Mouse (Mus musculus): ENCODE measurements around the gene Neurl1a. TPM values are rescaled to one million over a fixed set of nuclear protein-coding genes. Genes with fewer than 3 reads are reported as not detected.

The Neurl1a gene
- polyA plus RNA-seq, 1 experiment from 2014 or later: 1.1 TPM

- Histone ChIP-seq H3K27me3 (no peaks in the 10 kb centered on the region), H3K9me3 (replicated peaks) (no peaks in the 10 kb centered on the region), H3K9ac (no peak overlapping the region), H3K4me1 (replicated peaks) (no peaks in the 10 kb centered on the region), H3K36me3 (no peaks in the 10 kb centered on the region), H3K4me2 (no peak overlapping the region), H3K4me3 (replicated peaks) (no peak overlapping the region), H3K27ac (no peak overlapping the region)
- DNase-seq (no peak), ATAC-seq (ENCODE audit: low read depth) (no peak)
- 66% methylated on average over 11 of the region's 11 CpGs for WGBS (ENCODE audit: insufficient replicate concordance)
Measured at GRCm38 (mm10) chr19:47188515-47189128, 10.0 kb downstream of the Neurl1a start.

- Histone ChIP-seq H3K9me3 (replicated peaks) (no peaks in the 10 kb centered on the region), H3K36me3 (no peaks in the 10 kb centered on the region), H3K4me2 (no peak overlapping the region), H3K27ac (no peak overlapping the region), H3K4me3 (replicated peaks) (no peak overlapping the region), H3K27me3 (no peaks in the 10 kb centered on the region), H3K9ac (no peak overlapping the region), H3K4me1 (replicated peaks) (no peaks in the 10 kb centered on the region)
- DNase-seq: no peak
- ATAC-seq (ENCODE audit: low read depth): no peak
- WGBS (ENCODE audit: insufficient replicate concordance): 76% methylated on average over 5 of the region's 5 CpGs
Measured at GRCm38 (mm10) chr19:47192158-47192557, 13.5 kb downstream of the Neurl1a start.

DNA sequence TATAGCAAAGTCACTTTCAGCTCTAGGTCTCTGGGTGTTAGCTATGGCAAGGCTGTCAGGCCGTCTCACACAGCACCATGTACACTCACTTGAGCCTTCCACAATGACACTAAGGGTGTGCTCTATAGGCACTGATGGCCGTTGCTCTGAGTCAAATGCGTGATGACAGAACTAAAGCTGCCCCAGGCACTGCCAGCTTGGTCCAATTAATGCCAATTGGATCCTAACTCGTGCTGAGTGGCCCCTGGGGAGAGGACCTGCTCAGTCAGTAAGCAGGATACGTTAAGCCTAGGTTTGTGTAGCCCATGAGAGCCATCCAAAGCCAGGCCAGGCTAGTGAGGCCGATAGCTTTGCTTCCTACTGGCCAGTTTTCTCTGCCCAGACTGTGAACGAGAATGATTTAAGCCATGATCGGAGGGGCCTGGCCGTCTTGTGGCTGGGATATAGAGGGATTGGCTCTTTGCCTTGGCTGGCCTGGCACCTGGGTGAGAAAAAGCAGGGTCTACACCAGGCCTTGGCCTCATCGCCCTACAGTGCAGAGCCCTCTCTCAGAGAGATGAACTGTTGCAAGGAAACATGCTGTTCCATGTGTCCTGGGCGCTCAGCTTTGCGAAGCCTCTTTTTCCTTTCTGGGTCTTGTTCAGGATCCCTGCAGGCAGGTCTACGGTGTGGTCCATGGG, 20.2 kb downstream of the Neurl1a start:
- H3K9ac ChIP-seq: no peak overlapping the region
- H3K4me1 ChIP-seq (replicated peaks): no peaks in the 10 kb centered on the region
- no peak overlapping the region for H3K27ac ChIP-seq
- no peak for ATAC-seq (ENCODE audit: low read depth)
- no peak overlapping the region for H3K4me2 ChIP-seq
- DNase-seq: no peak
- H3K27me3 ChIP-seq: no peaks in the 10 kb centered on the region
- H3K4me3 ChIP-seq (replicated peaks): no peak overlapping the region
- WGBS (ENCODE audit: insufficient replicate concordance): 72% methylated on average over 13 of the region's 13 CpGs
- no peaks in the 10 kb centered on the region for H3K9me3 ChIP-seq (replicated peaks)
- H3K36me3 ChIP-seq: no peaks in the 10 kb centered on the region

DNA sequence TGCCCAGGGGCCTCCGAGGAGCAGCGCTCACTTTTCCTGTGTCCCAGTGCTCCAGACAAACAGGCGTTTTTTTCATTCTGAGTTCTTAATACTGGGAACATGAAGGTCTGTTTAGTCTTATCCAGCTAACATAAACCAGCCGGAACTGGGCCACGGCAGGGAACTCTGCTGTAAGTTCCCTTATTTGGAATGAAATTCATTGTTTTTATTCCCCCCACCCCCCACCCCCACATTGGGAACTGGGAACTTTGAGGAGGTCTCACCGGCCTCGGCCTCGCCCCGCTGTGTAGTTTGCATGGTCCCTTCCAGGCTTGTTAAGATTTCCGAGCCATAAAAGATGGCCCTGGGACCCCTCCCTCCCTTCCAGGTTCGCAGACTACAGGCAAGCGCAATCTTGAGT, 23.4 kb downstream of the Neurl1a start:
- Histone ChIP-seq H3K27me3 (no peaks in the 10 kb centered on the region), H3K9me3 (replicated peaks) (no peaks in the 10 kb centered on the region), H3K9ac (no peak overlapping the region), H3K4me2 (no peak overlapping the region), H3K4me3 (replicated peaks) (no peak overlapping the region), H3K36me3 (no peaks in the 10 kb centered on the region), H3K4me1 (replicated peaks) (no peaks in the 10 kb centered on the region), H3K27ac (no peak overlapping the region)
- DNase-seq (no peak), ATAC-seq (ENCODE audit: low read depth) (no peak)
- WGBS (ENCODE audit: insufficient replicate concordance): 58% methylated on average over 12 of the region's 12 CpGs

GRCm38 (mm10) chr19:47202429-47202828, 23.8 kb downstream of the Neurl1a start:
- ATAC-seq (ENCODE audit: low read depth): no peak
- H3K27me3 ChIP-seq: no peaks in the 10 kb centered on the region

GRCm38 (mm10) chr19:47203042-47203441, 24.4 kb downstream of the Neurl1a start:
- Histone ChIP-seq H3K9me3 (replicated peaks) (no peaks in the 10 kb centered on the region), H3K4me2 (no peak overlapping the region), H3K4me1 (replicated peaks) (no peaks in the 10 kb centered on the region), H3K27ac (no peak overlapping the region), H3K36me3 (no peaks in the 10 kb centered on the region), H3K27me3 (no peaks in the 10 kb centered on the region), H3K4me3 (replicated peaks) (no peak overlapping the region), H3K9ac (no peak overlapping the region)
- DNase-seq (no peak), ATAC-seq (ENCODE audit: low read depth) (no peak)
- WGBS (ENCODE audit: insufficient replicate concordance): 84% methylated on average over 6 of the region's 6 CpGs

More at GRCm38 (mm10) chr19:47202429-47202828, 23.8 kb downstream of the Neurl1a start:
- Histone ChIP-seq H3K36me3 (no peaks in the 10 kb centered on the region), H3K9ac (no peak overlapping the region), H3K4me3 (replicated peaks) (no peak overlapping the region), H3K4me2 (no peak overlapping the region), H3K27ac (no peak overlapping the region), H3K4me1 (replicated peaks) (no peaks in the 10 kb centered on the region), H3K9me3 (replicated peaks) (no peaks in the 10 kb centered on the region)
- WGBS (ENCODE audit: insufficient replicate concordance): 59% methylated on average over 6 of the region's 6 CpGs
- no peak for DNase-seq

DNA sequence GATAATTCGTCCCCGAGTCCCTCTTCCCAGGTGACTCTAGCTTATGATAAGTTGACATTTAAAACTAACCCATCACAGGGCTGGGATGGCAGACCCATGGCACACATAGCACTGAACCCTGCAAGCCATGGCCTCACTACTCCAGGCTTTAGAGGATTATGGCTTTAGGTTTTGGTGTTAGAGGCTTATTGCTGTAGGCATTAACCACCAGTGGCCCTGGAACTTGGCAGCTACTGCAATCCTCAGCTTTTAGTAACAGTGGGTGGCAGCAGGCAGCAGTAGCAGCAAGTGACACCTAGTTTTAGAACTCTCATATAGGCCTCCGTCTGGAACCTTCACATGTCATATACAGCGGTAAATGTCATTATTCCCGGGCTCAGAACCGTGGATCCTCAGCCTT, 26.0 kb downstream of the Neurl1a start:
- no peak for ATAC-seq (ENCODE audit: low read depth)
- no peak overlapping the region for H3K4me2 ChIP-seq
- no peaks in the 10 kb centered on the region for H3K36me3 ChIP-seq
- no peaks in the 10 kb centered on the region for H3K4me1 ChIP-seq (replicated peaks)
- H3K9me3 ChIP-seq (replicated peaks): no peaks in the 10 kb centered on the region
- H3K9ac ChIP-seq: no peak overlapping the region
- no peaks in the 10 kb centered on the region for H3K27me3 ChIP-seq
- WGBS (ENCODE audit: insufficient replicate concordance): 64% methylated on average over 6 of the region's 6 CpGs
- no peak for DNase-seq
- no peak overlapping the region for H3K27ac ChIP-seq
- H3K4me3 ChIP-seq (replicated peaks): no peak overlapping the region

- H3K4me3 ChIP-seq (replicated peaks): no peak overlapping the region
- 46% methylated on average over 1 of the region's 1 CpGs for WGBS (ENCODE audit: insufficient replicate concordance)
- no peaks in the 10 kb centered on the region for H3K27me3 ChIP-seq
- no peaks in the 10 kb centered on the region for H3K36me3 ChIP-seq
- no peak overlapping the region for H3K27ac ChIP-seq
- no peak overlapping the region for H3K9ac ChIP-seq
- no peaks in the 10 kb centered on the region for H3K4me1 ChIP-seq (replicated peaks)
- H3K9me3 ChIP-seq (replicated peaks): no peaks in the 10 kb centered on the region
- no peak overlapping the region for H3K4me2 ChIP-seq
- no peak for DNase-seq
- no peak for ATAC-seq (ENCODE audit: low read depth)
Measured at GRCm38 (mm10) chr19:47206126-47206525, 27.5 kb downstream of the Neurl1a start.

DNA sequence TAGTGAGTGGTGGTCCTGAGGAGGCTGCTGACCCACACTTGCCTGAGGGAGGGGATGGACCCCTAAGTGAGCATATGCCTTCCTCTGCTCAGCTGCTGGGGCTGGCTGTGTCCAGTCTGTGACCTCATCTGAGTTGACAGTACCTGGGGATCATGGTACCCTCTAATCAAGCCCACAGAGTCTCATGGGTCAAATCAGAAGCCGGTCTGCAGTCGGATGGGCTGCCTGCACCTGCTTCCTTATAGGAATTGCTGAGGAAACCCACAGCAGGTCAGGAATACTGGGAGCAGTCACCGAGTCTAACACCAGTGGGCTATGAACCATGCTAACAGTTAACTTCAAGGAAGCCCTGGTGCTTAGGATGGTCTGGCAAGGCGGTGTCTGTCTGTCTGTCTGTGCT, 31.8 kb downstream of the Neurl1a start:
- Histone ChIP-seq H3K4me3 (replicated peaks) (no peak overlapping the region), H3K4me2 (no peak overlapping the region), H3K9me3 (replicated peaks) (no peaks in the 10 kb centered on the region), H3K27me3 (no peaks in the 10 kb centered on the region), H3K9ac (no peak overlapping the region), H3K36me3 (no peaks in the 10 kb centered on the region), H3K4me1 (replicated peaks) (no peaks in the 10 kb centered on the region), H3K27ac (no peak overlapping the region)
- ATAC-seq (ENCODE audit: low read depth) (no peak), DNase-seq (no peak)
- WGBS (ENCODE audit: insufficient replicate concordance): 73% methylated on average over 4 of the region's 4 CpGs

GRCm38 (mm10) chr19:47211609-47212312, 33.1 kb downstream of the Neurl1a start:
- WGBS (ENCODE audit: insufficient replicate concordance): 68% methylated on average over 10 of the region's 10 CpGs
- Histone ChIP-seq H3K27ac (no peak overlapping the region), H3K9me3 (replicated peaks) (no peaks in the 10 kb centered on the region), H3K27me3 (no peaks in the 10 kb centered on the region), H3K4me2 (no peak overlapping the region), H3K36me3 (no peaks in the 10 kb centered on the region), H3K4me3 (replicated peaks) (no peak overlapping the region), H3K9ac (no peak overlapping the region), H3K4me1 (replicated peaks) (no peaks in the 10 kb centered on the region)
- DNase-seq (no peak), ATAC-seq (ENCODE audit: low read depth) (no peak)

DNA sequence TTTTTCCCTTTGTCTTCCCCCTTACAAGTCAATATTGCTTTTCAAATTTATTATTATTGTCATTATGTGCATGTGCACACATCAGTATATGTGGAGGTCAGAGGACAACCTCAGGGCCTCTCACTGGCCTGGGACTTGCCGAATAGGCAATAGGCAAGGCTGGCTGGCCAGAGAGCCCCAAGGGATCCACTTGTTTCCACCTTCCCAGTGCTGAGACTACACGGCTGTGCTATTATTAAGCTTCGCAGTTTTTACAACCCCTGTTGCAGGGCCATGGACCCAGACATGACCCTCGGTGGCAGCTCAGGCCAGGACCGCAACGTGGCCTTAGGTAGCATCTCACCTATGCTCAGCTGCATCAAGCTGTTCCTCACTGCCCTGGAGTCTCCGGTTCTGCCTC, 33.8 kb downstream of the Neurl1a start:
- Histone ChIP-seq H3K27me3 (no peaks in the 10 kb centered on the region), H3K9ac (no peak overlapping the region), H3K36me3 (no peaks in the 10 kb centered on the region), H3K27ac (no peak overlapping the region), H3K9me3 (replicated peaks) (no peaks in the 10 kb centered on the region), H3K4me2 (no peak overlapping the region), H3K4me1 (replicated peaks) (no peaks in the 10 kb centered on the region), H3K4me3 (replicated peaks) (no peak overlapping the region)
- DNase-seq: no peak
- no peak for ATAC-seq (ENCODE audit: low read depth)
- WGBS (ENCODE audit: insufficient replicate concordance): 67% methylated on average over 7 of the region's 7 CpGs

Measured in liver, embryonic 13.5 days (tissue).